Mouse (Mus musculus): Measurements from ENCODE around the gene Slc39a11. TPM values are rescaled to one million over a fixed set of nuclear protein-coding genes. Genes with fewer than 3 reads are reported as not detected.

The Slc39a11 gene
- 10 to 100 TPM; 12.6 to 17.3 (median 16.9) TPM for polyA plus RNA-seq (2017; shearing (Covaris generic))

GRCm38 (mm10) chr11:113649353-113650210 is at the start of gene Slc39a11:
TSS of gene Slc39a11 (minus strand) at chr11:113650079.
- ATAC-seq: peak; percentile 73

GRCm38 (mm10) chr11:113699643-113700042 is 49.8 kb upstream of the Slc39a11 start:
- ATAC-seq: no peak

DNA sequence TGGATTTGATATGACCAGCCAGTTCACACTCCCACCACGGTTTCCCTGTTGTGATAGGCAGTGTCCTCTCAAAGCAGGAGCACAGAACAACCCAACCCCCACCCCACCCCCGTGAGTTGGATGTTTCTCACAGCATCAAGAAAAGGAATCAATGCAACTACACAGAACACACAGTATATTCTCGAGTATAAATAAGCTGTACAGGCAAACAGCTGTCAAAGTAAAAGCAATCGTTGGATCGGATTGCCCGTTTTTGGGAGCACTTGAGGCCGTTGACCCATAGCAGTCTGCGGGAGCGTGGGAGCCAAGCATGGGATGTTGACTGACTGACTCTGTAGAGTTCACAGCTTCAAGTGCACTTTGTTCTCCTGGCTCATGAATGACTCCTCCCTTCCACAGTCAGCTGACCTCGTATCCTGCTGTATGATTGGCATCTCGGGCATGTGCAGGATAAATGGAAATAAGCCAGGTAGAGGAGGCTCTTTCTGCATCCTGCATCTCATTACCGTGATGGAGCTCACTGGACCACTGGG is 48.2 kb upstream of the Slc39a11 start:
- ATAC-seq: no peak

DNA sequence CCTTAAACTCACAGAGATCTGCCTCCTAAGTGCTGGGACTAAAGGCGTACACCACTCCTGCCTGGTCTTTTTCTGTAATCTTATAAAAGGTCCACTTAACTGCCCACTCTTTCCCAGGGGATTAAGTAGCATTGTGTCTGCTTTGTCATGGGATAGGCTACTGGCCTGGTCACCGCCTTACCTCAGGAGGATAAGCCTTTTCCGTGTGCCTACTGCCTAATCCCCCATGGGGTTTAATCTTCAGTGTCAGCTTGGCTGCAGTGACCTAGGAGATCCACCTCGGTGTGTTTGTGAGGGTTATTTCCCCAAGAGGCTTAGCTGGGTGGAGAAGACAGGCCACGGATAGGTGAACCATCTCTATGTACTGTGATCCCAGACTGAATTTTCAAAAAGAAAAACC is 47.7 kb upstream of the Slc39a11 start:
- ATAC-seq: no peak

- ATAC-seq: no peak
Measured at GRCm38 (mm10) chr11:113691851-113692250, 42.0 kb upstream of the Slc39a11 start.

DNA sequence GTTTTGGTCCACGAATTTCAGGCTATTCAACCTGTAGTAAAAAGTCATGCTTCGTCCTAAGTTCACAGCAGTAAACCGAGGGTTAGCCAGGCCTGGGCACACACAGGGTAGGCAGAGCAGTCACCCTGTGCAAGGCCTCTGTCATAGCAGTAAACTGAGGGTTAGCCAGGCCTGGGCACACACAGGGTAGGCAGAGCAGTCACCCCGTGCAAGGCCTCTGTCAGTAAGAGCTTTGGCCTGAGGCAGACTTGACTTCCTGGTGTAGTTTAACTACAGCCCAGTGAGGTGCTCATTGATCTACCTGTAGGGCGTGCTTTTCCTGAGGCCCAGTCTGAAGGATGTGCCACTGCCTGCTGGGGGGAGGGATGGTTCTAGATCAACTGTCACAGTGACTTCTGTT is 41.4 kb upstream of the Slc39a11 start:
- no peak for ATAC-seq

DNA sequence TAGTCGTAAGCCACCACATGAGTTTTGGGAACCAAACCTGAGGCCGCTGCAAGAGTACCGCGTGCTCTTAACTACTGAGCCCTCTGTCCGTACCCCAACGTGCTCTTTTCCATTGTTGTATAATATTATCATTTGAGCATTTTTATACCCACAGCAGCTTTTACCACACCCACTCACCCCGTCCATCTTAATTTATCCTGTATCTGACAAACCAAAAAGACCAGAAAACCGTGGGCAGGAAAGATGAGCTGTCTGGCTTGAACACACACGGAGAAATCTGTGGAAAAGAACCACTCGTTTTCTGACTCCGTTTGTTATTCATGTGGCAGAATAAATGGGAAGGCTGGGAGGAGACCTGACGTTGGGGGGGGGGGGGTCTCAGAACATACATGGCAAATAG is 40.6 kb upstream of the Slc39a11 start:
- ATAC-seq: no peak

DNA sequence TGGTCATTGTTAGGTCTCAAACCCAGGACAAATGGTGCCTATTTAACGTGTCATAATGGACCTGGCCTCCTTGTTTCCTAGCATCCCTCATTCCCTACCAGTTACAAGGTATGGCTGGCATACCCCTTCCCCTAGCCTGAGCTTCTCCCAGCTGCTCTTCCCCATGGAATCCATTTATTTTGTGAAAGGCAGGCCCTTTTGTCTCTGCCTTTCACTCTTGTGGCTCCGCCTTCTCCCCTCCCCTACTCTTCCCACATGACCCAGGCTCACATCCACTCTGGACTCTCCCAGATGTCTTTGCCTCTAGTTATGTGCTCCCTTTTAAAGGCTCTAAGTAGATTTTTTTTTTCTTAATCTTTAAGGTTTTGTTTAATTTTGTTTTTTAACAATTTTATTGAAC is 37.2 kb upstream of the Slc39a11 start:
- no peak for ATAC-seq

- peak; percentile 12 for ATAC-seq
Measured at GRCm38 (mm10) chr11:113684707-113685426, 35.0 kb upstream of the Slc39a11 start.

DNA sequence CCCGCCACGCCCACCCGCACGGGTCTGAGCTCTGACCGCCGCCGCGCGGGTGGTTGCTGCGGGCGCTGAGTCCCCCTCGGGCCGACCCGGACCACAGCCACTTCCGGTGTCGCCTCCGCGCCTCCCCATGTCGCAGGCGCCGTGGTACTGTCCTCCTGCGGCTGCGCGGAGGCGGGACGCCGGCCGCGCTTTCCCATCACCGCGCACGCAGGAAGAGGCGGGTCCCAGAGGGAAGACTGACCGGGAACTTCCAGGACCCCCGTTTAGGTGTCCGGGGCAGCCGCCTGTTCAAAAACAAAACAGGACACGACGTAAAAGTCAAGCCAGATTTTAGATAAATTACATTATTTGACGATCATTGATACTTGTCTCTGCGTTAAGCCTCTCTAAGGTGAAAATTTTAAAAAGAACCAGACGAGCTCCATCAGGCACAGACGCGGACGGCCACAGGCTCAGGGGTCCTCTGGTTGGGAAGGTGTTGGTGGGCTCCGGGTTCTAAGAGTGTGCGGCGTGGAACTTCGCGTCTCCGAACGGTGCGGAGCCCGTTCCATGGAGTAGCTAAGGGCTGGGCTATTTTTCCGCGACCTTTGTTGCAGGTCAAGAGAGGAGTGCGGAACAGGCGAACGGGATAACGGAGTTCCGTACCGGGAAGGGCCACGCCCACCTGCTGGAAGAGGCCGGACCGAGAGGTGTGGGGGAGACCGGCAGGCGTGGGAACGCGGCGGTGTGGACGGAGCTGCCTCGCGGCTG is 34.3 kb upstream of the Slc39a11 start, which contains the start of the genes Fam104a and D11Wsu47e:
Gene Fam104a, minus strand, starts transcription at position 199 of the 750 bp plus-strand sequence.
Gene D11Wsu47e, plus strand, starts transcription at position 456 of the 750 bp plus-strand sequence.
- ATAC-seq: peak; percentile 89

DNA sequence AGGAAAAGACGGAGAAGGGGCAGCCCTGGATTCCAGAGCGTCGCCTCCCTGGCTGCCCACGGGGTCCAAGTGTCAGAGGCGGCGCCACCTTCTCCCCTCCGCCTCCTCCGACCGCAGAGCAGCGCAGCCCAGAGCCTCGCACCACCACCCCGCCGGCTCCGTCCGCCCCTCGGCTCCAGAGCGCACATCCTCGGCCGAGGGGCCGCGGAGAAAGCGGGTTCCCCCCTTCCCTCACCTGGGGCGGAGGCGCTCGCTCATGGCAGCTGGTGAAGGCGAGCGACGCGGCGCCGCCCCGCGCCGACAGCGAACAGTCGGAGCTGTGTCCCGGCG is 33.7 kb upstream of the Slc39a11 start:
- ATAC-seq: peak; percentile 38

DNA sequence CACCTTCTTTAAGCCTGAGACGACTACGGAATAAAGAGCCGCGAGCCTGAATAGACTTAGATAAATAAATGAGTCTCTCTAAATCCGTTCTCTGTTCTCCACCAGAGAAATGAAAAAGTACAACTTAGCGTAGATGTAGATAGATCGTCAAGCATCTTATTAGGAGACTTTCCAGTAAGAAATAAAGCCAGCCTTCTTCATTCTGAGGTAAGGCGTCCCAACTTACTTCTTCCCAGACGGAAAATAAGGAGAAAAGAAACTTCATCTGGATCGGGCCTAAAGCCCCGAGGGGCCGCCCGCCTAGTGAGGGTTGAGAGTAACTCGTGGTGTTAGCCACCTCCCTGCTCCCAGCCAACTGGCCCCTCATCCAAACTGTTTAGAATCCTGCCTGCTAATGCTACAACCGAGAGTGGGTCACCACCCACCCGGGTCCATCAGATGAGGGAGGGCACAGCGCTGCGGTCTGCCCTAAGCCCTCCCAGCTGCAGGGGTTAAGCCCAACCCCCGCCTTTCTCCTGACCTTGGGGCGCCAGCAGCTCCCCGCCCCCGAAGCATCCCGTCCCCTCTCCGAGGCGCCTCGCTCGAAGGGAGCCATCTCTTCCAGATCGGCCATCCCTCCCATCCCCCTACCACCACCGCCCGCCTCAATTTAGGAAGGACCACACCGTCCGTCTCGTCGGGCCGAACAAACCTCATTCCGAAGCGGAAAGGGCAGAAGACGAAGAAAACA is 33.2 kb upstream of the Slc39a11 start:
- no peak for ATAC-seq

- no peak for ATAC-seq
Measured at GRCm38 (mm10) chr11:113681979-113682378, 32.1 kb upstream of the Slc39a11 start.

DNA sequence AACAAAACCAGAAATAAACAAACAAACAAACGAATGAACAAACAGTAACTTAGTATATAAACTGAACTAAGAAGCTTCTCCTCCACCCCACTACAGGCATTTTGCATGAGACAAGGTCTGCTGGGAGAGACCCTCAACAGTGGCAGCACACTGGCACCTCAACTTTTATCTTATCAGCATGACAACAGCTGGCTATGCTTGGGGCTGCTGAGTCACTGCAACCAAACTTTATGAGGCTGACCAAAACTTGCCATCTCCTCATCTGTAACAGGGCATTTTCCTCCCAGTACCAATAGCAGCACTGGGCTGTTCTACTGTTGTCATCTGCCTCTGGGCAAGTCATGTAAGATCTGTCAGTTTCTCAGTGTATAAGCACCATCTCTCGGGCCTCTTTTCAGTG is 31.1 kb upstream of the Slc39a11 start:
- ATAC-seq: no peak

DNA sequence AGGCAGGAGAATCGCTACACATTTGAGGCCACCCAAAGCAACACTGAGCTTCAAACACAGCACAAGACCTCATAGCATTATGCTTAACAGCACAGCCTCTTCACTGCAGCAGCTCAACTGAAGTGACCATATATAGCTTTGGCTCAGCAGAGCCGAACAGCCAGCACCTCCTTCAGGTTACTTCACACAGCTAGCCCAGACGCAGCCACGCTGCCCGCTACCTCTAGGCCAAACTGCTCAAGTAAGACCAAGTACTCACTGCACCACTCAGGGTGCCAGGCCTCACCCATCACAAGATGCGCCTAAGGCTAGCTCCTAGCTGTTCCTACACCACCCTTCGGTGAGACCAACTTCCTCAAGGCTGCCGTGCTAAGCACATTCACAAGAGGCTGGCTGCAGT is 28.5 kb upstream of the Slc39a11 start:
- ATAC-seq: no peak

DNA sequence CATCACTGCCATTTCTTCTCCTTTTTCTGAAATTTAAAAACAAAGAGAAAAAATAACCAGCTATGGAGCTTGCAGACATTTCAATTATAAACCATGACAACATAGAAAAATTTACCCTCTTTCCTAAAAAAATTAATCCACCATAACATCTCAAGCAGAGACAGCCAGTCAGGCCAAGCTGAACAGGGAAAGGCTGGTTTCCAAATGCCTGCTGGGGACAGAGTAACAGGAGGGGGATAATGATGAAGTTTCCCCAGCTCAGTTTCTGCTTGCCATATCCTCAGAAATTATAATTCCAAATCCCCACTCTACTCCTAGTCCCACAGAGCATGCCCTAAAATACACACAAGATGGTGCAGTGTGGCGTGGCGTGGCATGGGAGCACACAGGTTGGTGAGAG is 27.5 kb upstream of the Slc39a11 start:
- no peak for ATAC-seq

DNA sequence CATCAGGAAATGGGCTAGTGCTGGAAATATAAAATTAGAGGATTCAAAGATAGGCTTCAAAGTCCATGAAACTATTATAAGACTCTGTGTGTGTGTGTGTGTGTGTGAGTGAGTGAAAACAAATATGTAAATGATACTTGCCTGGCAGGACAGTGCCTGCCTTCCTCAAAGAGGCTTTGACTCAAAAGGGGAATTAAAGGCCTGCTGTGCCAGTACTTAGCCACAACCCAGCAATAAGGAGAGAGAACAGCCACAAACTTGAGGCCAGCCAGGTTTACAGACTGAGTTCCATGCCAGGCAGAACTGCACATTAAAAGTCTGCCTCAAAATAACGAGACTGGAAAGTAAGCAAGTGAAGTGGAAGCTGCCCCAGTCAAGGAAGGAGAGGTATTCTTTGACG is 27.0 kb upstream of the Slc39a11 start:
- no peak for ATAC-seq

DNA sequence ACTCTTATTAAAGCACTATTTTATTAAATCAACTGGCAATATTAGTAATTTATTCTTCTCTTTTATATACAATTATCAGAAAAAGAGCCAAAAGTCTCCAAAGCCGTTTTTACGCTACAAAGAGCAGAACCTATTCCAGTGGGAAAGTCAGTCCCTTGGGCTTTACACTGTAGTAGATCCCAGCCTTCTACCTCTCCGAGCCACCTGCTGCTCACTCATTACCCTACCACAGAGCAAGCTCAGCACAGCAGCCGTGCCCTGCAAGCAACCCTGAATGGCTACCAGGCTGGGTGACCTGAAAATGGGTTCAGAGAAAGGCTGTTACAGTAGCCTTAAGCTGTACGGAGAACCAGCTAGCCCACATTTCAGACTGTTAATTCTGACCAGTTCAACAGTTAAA is 24.7 kb upstream of the Slc39a11 start:
- no peak for ATAC-seq

- no peak for ATAC-seq
Measured at GRCm38 (mm10) chr11:113673614-113674013, 23.7 kb upstream of the Slc39a11 start.

- no peak for ATAC-seq
Measured at GRCm38 (mm10) chr11:113669711-113670110, 19.8 kb upstream of the Slc39a11 start.

GRCm38 (mm10) chr11:113668857-113669256 is 19.0 kb upstream of the Slc39a11 start:
- no peak for ATAC-seq

- ATAC-seq: no peak
Measured at GRCm38 (mm10) chr11:113667704-113668103, 17.8 kb upstream of the Slc39a11 start.

Measured in inflammation-experienced regulatory T-cells, adult 6 months (primary cell).